Mouse (Mus musculus) thymus, postnatal 25 days (tissue): ENCODE data around the gene Pald1.

Experiments used
- DNase-seq: peaks from one replicate; pipeline ENCODE4 v3.0.0; 2022

Pald1 gene

GRCm38 (mm10) chr10:61383021-61383714 is at the start of gene Pald1:
Gene Pald1, minus strand, starts transcription at chr10:61383530.
- DNase-seq = no peak

GRCm38 (mm10) chr10:61431375-61431774 is 48.0 kb upstream of the Pald1 start:
- DNase-seq = no peak

- no peak for DNase-seq
Observed at GRCm38 (mm10) chr10:61429043-61429442, 45.7 kb upstream of the Pald1 start.

DNA sequence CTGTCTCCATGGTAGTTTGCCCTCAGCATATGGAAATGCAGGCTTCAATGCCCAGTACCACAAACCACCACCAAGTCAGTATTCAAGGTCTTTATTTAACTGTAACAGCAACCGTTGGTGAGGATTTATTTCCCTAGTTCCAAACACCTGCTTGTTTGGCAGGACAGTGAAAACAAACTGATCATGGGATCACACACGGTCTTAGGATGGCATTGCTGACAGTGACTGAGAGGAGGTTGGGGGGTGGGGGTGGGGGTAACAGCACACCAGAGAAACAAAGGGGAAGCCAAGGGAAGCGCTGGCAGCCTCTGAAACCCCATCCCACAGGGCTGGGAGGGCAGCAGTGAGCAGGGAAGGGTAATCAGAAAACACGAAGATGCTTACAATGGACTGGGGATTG is 45.1 kb upstream of the Pald1 start:
- DNase-seq = no peak

DNA sequence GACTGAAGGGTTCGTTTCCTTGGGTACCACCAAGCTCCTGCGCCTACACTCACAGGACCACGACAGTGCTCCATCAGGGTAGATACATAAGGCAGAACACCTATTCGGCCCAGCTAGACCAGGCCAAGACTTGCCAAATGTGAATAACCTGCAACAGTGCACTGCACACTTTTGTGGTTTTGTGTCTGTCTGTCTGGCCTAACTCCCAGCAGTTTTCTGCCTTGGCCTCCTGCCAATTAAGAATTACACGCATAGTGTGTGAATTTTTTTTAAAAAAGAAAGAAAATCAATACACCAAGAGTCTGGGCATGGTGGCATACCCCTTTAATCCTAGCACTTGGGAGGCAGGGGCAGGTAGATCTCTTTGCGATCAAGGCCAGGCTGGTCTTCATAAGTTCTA is 44.6 kb upstream of the Pald1 start:
- no peak for DNase-seq

DNA sequence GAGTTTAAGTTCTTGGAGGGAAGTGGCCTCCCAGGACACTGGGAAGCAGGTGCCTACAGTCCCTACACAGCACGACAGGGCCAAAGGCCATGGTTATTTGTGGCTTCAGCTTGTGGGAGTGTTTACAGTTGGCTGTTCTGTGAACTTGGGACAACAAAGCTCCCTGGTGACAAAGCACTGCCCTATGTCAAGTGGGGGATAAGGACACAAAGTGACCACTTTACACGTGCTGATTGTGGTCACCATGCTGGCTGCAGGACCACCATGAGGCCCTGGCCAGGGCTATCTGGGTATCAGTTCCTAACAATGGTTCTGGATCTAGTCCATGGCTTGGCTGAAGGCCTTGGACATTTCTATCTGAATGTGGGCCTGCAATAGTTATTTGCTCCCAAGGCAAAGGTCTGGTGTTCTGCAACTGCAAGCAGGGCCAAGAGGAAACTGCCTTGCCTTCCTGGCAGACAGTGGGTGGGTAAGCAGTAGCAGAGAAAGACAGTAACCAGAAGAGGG is 43.0 kb upstream of the Pald1 start:
- no peak for DNase-seq

DNA sequence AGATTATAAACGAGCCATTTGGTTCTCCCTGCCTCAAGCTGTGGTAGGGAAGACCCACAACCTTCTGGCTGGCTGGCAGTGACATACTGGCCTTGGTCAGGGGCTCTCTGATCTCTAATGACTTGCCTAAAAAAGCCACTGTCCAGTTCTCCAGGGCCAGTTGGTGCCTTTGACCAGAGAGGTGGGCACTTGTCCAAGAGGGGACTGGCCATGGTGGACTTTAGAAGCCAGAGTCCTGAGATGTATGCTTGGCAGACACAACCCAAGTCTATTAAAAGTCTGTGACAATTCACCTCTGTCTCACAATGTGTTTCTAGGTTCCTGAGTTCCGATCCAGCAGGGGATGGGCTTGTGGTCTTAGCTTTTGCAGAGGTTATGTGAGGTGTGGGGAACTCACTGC is 41.7 kb upstream of the Pald1 start:
- no peak for DNase-seq

DNA sequence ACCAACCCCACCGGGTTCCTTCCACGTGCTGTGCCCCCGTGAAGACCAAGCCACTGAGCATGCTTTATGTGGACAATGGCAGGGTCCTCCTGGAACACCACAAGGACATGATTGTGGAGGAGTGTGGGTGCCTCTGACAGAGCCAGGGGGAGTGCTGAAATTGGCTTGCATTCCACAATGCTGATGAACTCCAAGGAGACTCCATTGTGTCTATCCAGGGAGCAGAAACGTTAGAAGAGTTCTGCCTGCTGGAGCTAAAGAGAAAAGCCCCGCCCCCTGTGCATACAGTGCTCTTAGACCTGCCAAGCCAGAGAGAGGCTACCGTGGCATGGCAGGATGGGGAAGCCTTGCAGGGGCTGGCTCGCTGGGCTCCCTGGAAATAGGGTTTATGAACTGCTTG is 41.2 kb upstream of the Pald1 start:
- no peak for DNase-seq

GRCm38 (mm10) chr10:61423289-61423688 is 40.0 kb upstream of the Pald1 start:
- DNase-seq = peak; percentile 46

GRCm38 (mm10) chr10:61422861-61423260 is 39.5 kb upstream of the Pald1 start:
- DNase-seq = no peak

DNA sequence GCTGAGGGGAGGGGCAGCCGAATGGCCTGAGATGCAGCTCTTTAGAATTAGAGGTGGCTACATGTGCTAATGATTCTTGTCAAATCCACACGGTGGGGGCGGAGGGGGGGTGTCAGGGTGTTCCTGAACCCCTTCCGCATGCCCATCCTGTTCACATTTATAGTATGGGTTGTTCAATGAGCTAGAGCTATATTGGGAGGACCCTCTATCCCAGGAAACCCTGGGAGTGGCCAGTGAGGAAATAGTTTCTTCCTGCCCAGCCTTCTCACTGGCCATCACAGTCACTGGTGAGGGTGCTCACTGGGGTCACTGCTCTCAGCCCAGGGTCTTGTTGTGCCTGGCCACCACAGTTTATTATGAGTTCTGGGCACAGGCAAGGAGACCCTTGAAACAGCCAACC is 36.7 kb upstream of the Pald1 start:
- DNase-seq = no peak

DNA sequence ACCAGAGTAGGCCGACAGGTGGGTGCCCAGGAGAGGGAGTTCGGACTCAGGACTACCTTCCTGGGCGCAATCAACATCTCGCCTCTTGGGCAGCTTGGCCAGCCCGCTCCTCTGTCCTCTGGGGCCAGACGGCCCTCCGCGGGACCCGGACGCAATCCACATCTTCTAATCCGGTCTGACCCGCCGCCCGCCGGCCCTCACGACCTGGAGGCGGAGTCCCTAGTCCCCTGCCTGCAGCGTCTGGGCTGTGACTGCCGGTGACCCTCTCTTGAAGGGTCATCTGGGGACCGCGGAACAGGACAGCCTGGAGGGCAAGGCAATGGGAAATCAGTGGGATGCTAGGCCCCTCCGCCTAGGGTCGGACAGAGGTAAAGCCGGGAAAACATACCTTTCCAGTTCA is 35.8 kb upstream of the Pald1 start:
- no peak for DNase-seq

- DNase-seq = no peak
Observed at GRCm38 (mm10) chr10:61418131-61418900, 35.0 kb upstream of the Pald1 start.

GRCm38 (mm10) chr10:61417672-61418071 is 34.3 kb upstream of the Pald1 start, which contains the start of gene Nodal:
Gene Nodal, plus strand, starts transcription at chr10:61417972.
- no peak for DNase-seq

DNA sequence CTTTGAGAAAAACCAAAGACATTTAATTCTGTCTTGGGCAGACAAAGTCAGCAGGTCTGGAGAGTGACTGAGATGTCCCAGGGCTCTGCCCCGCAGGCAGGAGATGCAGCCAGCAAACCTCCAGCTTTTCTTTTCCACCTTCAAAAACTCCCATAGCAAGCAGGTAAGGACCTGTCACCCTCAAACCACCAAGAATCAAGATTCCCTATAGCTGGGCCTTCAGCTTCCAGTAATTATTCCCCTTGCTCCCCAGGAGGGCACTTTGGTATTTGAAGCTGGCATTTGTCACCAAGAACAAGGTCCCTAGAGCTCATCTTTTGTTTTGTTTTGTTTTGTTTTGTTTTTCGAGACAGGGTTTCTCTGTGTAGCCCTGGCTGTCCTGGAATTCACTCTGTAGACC is 33.7 kb upstream of the Pald1 start:
- DNase-seq = no peak

GRCm38 (mm10) chr10:61416561-61416960 is 33.2 kb upstream of the Pald1 start:
- no peak for DNase-seq

GRCm38 (mm10) chr10:61415890-61416289 is 32.6 kb upstream of the Pald1 start:
- DNase-seq = no peak

DNA sequence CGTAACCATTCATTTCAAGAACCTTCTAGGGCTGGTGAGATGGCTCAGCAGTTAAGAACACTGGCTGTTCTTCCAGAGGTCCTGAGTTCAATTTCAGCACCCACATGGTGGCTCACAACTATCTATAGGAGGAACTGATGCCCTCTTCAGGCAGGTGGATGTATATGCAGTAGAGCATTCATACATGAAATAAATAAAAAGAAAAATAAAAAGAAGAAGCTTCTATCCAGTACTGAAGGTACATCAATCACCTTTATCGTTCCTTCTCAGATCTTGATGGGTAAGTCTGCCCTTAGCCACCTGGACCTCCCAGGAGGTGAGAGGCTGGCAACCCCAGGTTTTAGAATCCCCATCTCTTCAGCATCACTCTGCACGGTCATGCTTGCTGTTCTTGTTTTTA is 31.9 kb upstream of the Pald1 start:
- no peak for DNase-seq

- DNase-seq = no peak
Observed at GRCm38 (mm10) chr10:61412910-61413625, 29.7 kb upstream of the Pald1 start.

DNA sequence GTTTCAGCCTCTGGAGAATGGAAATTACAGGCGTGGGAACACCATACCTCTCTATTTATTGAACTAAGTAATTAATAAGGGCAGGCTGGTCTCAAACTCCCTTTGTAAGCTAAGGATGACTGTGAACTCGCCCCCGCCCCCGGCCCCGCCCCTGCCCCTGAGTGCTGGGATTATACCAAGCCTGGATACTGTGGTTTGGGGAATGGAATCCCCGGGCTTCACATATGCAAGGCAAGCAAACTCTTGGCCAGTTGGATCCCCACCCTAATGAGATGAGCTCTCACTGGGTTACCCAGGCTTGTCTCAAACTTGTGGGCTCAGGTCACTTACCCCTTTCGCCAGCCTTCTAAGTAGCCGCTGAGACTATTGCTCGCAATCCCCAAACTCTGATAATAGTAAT is 26.9 kb upstream of the Pald1 start:
- DNase-seq = no peak

- DNase-seq = no peak
Observed at GRCm38 (mm10) chr10:61409776-61410175, 26.4 kb upstream of the Pald1 start.

- DNase-seq = no peak
Observed at GRCm38 (mm10) chr10:61405958-61406357, 22.6 kb upstream of the Pald1 start.

DNA sequence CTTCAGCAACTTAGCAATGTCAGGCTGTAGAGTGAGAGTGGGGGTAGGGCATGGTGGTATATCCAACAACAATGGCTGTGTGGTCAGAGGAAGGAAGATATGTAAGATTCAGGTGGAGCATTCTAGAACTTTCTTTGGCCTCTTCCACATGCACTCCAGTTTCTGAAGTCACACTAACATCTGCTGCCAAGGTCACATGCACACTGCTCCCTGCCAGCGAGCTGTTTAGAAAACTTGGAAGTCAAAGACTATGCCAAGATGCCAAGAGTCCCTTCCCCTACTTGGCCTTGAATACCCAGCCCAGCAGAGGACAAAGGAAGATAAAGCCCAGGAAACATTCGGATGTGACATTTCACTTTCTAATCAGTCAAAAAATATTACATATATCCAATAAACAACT is 19.6 kb upstream of the Pald1 start:
- DNase-seq = no peak

DNA sequence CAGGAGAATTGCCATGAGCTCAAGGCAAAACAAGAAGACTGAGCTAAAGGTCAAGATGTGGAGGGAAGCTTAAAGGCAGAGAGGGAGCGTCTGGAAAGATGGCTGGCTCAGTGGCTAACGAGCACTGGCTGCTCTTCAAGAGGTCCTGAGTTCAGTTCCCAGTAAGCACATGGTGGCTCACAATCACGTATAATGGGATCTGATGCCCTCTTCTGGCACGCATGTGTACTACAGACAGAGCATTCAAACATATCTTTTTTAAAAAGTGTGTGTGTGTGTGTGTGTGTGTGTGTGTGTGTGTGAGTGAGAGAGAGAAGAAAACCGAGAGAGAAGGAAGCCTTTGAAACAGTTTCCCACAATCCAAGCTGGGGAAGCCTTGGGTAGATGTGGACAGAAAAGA is 19.1 kb upstream of the Pald1 start:
- no peak for DNase-seq
